Mouse (Mus musculus): Measurements from ENCODE around the gene Trit1.

DNA sequence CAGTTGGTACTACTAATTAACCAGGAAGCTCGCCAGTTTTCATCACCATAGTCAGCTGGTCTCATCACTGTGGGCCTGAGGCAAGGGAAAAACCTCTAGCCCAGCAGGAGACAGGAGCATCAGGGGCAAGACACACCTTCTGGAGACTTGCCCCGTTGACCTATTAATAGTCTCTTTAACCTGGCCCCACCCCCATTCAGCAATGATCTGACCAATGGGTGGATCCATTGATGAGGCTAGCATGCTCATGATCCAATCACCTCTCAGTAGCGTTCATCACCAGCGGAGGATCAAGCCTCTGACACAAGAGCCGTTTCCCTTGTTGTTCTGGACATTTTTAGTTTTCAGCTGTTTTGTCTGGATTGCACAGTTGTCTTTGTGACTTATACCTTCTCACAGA, 76.2 kb downstream of the Trit1 start:
- TF ChIP-seq EP300 (optimal IDR thresholded peaks at IDR 0.05) (no peak), CTCF (IDR thresholded peaks at IDR 0.05; ENCODE audit: low read depth) (no peak)

All from stomach, postnatal 0 days (tissue).